Mouse (Mus musculus): ENCODE measurements around the gene Kifc1. TPM values are rescaled to one million over a fixed set of nuclear protein-coding genes. Genes with fewer than 3 reads are reported as not detected.

Kifc1 gene
- total RNA-seq, 1 experiment = 149 TPM

DNA sequence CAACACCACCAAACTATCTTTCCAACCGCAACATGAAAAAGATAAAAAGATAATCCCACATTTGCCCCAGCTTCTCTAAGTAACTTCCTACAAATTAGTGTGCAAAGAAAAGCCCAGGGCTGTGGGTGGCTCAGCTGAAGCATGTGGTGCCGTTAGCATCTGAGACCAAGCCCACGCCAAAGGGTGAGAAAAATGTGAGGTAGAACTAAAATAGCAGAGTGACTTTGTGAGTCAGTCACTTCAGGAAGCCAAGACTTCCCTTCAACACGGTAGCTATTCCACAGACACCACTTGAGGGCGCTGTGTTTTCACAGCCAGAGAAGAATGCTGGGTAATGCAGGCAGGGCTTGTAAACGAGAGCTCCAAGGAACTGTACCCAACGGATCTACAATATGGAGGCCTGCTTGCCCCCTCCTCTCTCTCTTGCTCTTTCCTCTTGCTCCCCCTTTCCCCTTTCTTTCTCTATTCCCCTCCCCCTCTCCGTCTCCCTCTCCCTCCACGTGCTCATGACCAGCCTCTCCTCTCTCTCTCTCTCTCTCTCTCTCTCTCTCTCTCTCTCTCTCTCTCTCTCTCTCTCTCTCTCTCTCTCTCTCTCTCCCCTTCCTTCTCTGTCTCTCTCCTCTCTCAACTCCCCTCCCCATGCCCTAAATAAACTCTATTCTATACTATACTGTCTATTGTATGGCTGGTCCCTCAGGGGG lies 25.0 kb downstream of the Kifc1 start:
- DNase-seq (ENCODE audit: low read depth, low spot score) = peak; percentile 77
- in situ Hi-C loops (cut with MboI; ENCODE audit: low sequenced_read_pairs in 2 of 2, unreplicated experiment in 2 of 2) = no loop called here
- H3K27ac ChIP-seq (ENCODE audit: insufficient read depth, low read depth, low read length, poor library complexity, severe bottlenecking) = no peak overlapping the region; the same call in 1 of the 2 replicates

DNA sequence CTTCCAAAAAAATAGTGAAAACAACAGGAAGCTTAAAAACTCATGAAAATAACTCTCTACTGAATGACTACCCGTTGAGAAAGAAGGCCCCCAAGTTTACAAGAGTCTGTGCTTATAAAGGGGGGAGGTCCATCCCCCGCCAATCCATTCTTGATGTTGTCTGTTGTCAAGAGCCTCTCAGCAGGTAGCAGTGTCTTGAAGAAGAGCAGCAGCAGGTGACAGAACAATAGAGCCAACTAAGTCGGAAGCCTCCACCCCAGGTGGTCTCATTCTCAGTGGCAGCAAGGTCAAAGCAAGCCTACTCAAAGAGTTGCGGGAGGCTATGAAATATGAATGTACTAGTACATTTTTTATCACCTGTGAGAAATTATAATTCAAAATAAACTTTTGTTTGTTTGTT lies 32.6 kb downstream of the Kifc1 start:
- Histone ChIP-seq H3K9ac (ENCODE audit: insufficient read depth, low read depth, low read length, poor library complexity, severe bottlenecking) (no peak overlapping the region), H3K9me3 (ENCODE audit: control insufficient read depth, insufficient read depth, low read depth, low read length) (no peaks in the 10 kb centered on the region), H3K4me1 (ENCODE audit: control insufficient read depth in 2 of 2, insufficient read depth in 2 of 2, low read length in 2 of 2, poor library complexity in 1 of 2) (no peaks in the 10 kb centered on the region), H3K4me3 (ENCODE audit: insufficient read depth in 1 of 2, low read depth in 1 of 2, low read length in 2 of 2, poor library complexity in 1 of 2, severe bottlenecking in 1 of 2) (no peak overlapping the region), H3K27ac (ENCODE audit: insufficient read depth, low read depth, low read length, poor library complexity, severe bottlenecking) (peak overlapping the region; percentile 60; the same call in 1 of the 2 replicates), H3K36me3 (ENCODE audit: control insufficient read depth, insufficient read depth, low read length, poor library complexity, severe bottlenecking) (no peaks in the 10 kb centered on the region)
- no peak for DNase-seq (ENCODE audit: low read depth, low spot score)
- TF ChIP-seq ZC3H11A (IDR thresholded peaks at IDR 0.05; ENCODE audit: borderline replicate concordance, low read depth, low read length) (no peak), CHD2 (IDR thresholded peaks at IDR 0.05; ENCODE audit: low read depth, low read length) (no peak), ZNF384 (IDR thresholded peaks at IDR 0.05; ENCODE audit: low read depth, low read length) (no peak), MAFK (IDR thresholded peaks at IDR 0.05; ENCODE audit: insufficient read depth, low read depth, low read length) (no peak), HCFC1 (IDR thresholded peaks at IDR 0.05; ENCODE audit: borderline replicate concordance, insufficient read depth, low read length) (no peak)
- in situ Hi-C loops (cut with MboI; ENCODE audit: low sequenced_read_pairs in 2 of 2, unreplicated experiment in 2 of 2) = no loop called here

More for the DNA sequence above, 25.0 kb downstream of the Kifc1 start:
- H3K4me3 ChIP-seq (ENCODE audit: insufficient read depth in 1 of 2, low read depth in 1 of 2, low read length in 2 of 2, poor library complexity in 1 of 2, severe bottlenecking in 1 of 2) = 0 out of 4 replicates have a peak overlapping the region, but pooled peaks of 1 of the 2 experiments have one; percentile 25
- H3K9me3 ChIP-seq (ENCODE audit: control insufficient read depth, insufficient read depth, low read depth, low read length) = no peaks in the 10 kb centered on the region
- no peaks in the 10 kb centered on the region for H3K36me3 ChIP-seq (ENCODE audit: control insufficient read depth, insufficient read depth, low read length, poor library complexity, severe bottlenecking)
- H3K9ac ChIP-seq (ENCODE audit: insufficient read depth, low read depth, low read length, poor library complexity, severe bottlenecking) = peak overlapping the region; percentile 73; the same call in 1 of the 2 replicates
- TF ChIP-seq ZC3H11A (IDR thresholded peaks at IDR 0.05; ENCODE audit: borderline replicate concordance, low read depth, low read length) (0 out of 2 replicates have a peak, but pooled peaks have one; percentile 18), CHD2 (IDR thresholded peaks at IDR 0.05; ENCODE audit: low read depth, low read length) (no peak), HCFC1 (IDR thresholded peaks at IDR 0.05; ENCODE audit: borderline replicate concordance, insufficient read depth, low read length) (peak; percentile 23; the same call in 1 of the 2 replicates), ZNF384 (IDR thresholded peaks at IDR 0.05; ENCODE audit: low read depth, low read length) (no peak), MAFK (IDR thresholded peaks at IDR 0.05; ENCODE audit: insufficient read depth, low read depth, low read length) (no peak)
- H3K4me1 ChIP-seq (ENCODE audit: control insufficient read depth in 2 of 2, insufficient read depth in 2 of 2, low read length in 2 of 2, poor library complexity in 1 of 2) = 0 out of 4 replicates have a peak, but pooled peaks cover 0 to 2% of the 10 kb centered on the region in 2 experiments

DNA sequence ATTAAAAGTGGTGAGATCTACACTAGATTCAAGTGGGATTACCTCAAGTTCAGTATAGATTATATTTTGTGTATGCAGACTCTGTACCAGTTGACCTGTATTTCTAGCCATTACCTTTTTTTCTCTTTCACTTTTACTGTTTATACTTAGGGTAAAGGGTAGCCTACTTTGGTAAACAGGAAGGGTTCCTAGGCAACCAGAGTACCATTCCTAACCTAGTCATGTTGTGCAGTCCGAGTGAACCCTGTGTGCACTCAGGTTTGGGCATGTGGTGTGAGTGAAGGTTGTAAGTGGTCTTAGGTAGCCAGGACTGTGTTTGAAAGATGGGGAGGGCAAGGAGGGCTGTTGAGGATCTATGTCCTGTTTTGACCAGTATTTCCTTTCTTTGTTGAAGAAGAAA lies 39.1 kb downstream of the Kifc1 start:
- in situ Hi-C loops (cut with MboI; ENCODE audit: low sequenced_read_pairs in 2 of 2, unreplicated experiment in 2 of 2) = no loop called here
- Histone ChIP-seq H3K27ac (ENCODE audit: insufficient read depth, low read depth, low read length, poor library complexity, severe bottlenecking) (no peak overlapping the region), H3K9me3 (ENCODE audit: control insufficient read depth, insufficient read depth, low read depth, low read length) (no peaks in the 10 kb centered on the region), H3K36me3 (ENCODE audit: control insufficient read depth, insufficient read depth, low read length, poor library complexity, severe bottlenecking) (peaks cover 16% of the 10 kb centered on the region; the same call in 1 of the 2 replicates), H3K9ac (ENCODE audit: insufficient read depth, low read depth, low read length, poor library complexity, severe bottlenecking) (no peak overlapping the region), H3K4me3 (ENCODE audit: insufficient read depth in 1 of 2, low read depth in 1 of 2, low read length in 2 of 2, poor library complexity in 1 of 2, severe bottlenecking in 1 of 2) (no peak overlapping the region), H3K4me1 (ENCODE audit: control insufficient read depth in 2 of 2, insufficient read depth in 2 of 2, low read length in 2 of 2, poor library complexity in 1 of 2) (no peaks in the 10 kb centered on the region; a peak in 1 of 4 replicates)
- TF ChIP-seq MAFK (IDR thresholded peaks at IDR 0.05; ENCODE audit: insufficient read depth, low read depth, low read length) = no peak
- no peak for TF ChIP-seq ZC3H11A (IDR thresholded peaks at IDR 0.05; ENCODE audit: borderline replicate concordance, low read depth, low read length)
- TF ChIP-seq HCFC1 (IDR thresholded peaks at IDR 0.05; ENCODE audit: borderline replicate concordance, insufficient read depth, low read length) = no peak
- TF ChIP-seq CHD2 (IDR thresholded peaks at IDR 0.05; ENCODE audit: low read depth, low read length) = no peak
- TF ChIP-seq ZNF384 (IDR thresholded peaks at IDR 0.05; ENCODE audit: low read depth, low read length) = no peak
- no peak for DNase-seq (ENCODE audit: low read depth, low spot score)

DNA sequence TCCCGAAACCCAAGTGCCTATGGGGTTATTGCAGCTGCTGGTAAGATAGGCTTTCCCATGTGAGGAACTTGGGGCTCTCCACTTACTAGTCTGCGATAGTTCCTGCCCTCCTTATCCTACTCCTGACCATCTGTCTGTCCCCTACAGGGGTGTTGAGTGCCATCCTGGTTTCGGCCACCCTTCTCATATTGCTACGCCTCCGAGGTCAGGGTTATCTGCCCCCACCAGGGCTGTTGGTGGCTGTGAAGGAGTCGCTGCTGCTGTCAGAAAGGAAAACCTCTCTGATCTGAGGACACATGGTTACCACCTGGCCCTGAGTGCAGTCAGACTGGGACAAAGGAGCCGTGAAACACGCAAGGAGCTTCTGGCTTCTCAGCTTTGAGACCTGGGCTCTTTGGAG lies 42.3 kb downstream of the Kifc1 start:
- Histone ChIP-seq H3K4me3 (ENCODE audit: insufficient read depth in 1 of 2, low read depth in 1 of 2, low read length in 2 of 2, poor library complexity in 1 of 2, severe bottlenecking in 1 of 2) (no peak overlapping the region), H3K27ac (ENCODE audit: insufficient read depth, low read depth, low read length, poor library complexity, severe bottlenecking) (no peak overlapping the region), H3K9me3 (ENCODE audit: control insufficient read depth, insufficient read depth, low read depth, low read length) (no peaks in the 10 kb centered on the region), H3K36me3 (ENCODE audit: control insufficient read depth, insufficient read depth, low read length, poor library complexity, severe bottlenecking) (peaks cover 16% of the 10 kb centered on the region; the same call in 1 of the 2 replicates), H3K9ac (ENCODE audit: insufficient read depth, low read depth, low read length, poor library complexity, severe bottlenecking) (no peak overlapping the region), H3K4me1 (ENCODE audit: control insufficient read depth in 2 of 2, insufficient read depth in 2 of 2, low read length in 2 of 2, poor library complexity in 1 of 2) (peaks cover 0 to 8% of the 10 kb centered on the region in 2 experiments; a peak in 1 of 4 replicates)
- in situ Hi-C loops (cut with MboI; ENCODE audit: low sequenced_read_pairs in 2 of 2, unreplicated experiment in 2 of 2) = no loop called here
- TF ChIP-seq CHD2 (IDR thresholded peaks at IDR 0.05; ENCODE audit: low read depth, low read length) = no peak
- no peak for TF ChIP-seq ZNF384 (IDR thresholded peaks at IDR 0.05; ENCODE audit: low read depth, low read length)
- TF ChIP-seq ZC3H11A (IDR thresholded peaks at IDR 0.05; ENCODE audit: borderline replicate concordance, low read depth, low read length) = no peak
- TF ChIP-seq HCFC1 (IDR thresholded peaks at IDR 0.05; ENCODE audit: borderline replicate concordance, insufficient read depth, low read length) = no peak
- no peak for TF ChIP-seq MAFK (IDR thresholded peaks at IDR 0.05; ENCODE audit: insufficient read depth, low read depth, low read length)
- no peak for DNase-seq (ENCODE audit: low read depth, low spot score)

Data from ES-E14 (cell line).